Mouse (Mus musculus) frontal cortex, adult (tissue): Measurements from ENCODE around the gene Celf6.

Source experiments
- ATAC-seq: cut with Nextera tagmentation; 2 replicates; pipeline ENCODE4 v1.9.2; 2017; ENCODE audit warnings: mild to moderate bottlenecking, moderate library complexity, mixed read lengths; ENCODE audit not compliant: low TSS enrichment

Celf6 gene

GRCm38 (mm10) chr9:59588252-59588651 is 10.5 kb downstream of the Celf6 start:
- no peak for ATAC-seq

GRCm38 (mm10) chr9:59588710-59589671 is 11.3 kb downstream of the Celf6 start:
- ATAC-seq = peak; percentile 72

DNA sequence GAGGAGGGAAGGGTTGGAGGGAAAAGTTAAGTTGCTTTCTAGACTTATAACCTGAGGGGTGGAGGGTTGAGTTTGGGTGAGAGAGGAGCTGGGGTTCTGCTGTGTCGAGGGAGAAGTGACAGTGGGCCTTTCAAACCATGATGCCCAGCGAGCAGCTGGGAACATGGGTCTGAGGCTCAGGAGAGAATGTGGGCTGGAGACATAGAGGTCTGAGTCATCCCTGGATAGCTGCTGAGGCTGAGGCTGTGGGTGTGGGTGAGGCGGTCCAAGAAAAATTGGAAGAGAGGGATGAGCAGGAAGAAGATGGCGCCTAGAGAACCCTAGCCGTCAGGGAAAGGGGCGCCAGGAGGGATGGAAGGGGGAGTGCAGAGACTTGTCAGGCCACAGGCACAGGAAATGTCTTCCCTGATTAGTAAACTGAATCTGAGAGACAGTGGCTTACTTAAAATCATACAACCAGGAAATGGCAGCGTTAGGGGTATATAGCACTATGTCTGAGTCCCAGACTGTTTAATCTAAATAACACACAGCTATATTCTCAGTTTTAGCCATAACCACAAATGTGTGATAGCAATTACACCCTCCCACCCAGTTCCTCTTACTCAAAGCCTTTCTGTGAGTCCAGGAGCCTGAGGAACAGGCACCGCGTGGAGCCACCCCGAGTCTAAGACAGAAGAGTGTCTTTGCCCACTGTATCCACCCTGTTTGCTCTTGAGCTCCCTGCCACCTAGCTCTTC is 12.2 kb downstream of the Celf6 start:
- peak; percentile 76 for ATAC-seq

DNA sequence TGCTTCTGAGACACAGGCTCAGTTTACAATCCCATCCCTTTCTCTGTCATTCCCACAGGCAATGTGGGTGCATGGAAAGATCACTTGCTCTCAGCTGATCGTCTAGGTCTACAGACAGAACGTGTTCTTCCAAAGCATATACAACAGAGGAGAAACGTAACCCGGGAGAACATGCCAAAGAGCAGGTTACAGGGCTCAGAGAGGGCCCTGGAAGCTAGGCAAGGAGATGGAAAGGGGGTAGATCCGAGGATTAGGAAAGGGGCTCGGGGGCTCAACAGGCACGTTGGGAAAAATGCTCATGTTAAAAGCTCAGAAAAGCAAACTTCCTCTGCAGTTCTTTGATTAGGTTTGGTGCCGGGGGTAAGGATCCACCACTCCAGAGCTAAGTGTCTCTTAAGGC is 23.9 kb downstream of the Celf6 start:
- ATAC-seq = no peak

DNA sequence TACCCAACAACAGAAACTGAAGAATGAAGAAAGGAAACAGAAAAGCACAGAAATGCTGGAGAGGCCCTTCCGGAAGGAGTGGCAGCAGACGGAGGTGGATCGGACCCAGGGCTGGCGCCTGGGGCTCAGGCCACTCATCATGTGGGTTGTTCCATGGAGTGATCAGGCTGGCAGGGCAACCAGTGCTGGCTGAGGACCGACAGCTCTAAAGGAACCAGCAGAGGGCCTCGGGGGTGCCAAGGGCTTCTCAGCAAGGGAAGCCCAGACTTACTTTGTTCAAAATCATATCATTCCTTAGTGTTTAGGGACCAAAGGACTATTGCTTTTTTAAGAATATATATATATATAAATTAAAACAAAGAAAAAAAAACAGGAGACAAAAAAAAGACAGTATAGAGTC is 28.2 kb downstream of the Celf6 start:
- ATAC-seq = no peak

- no peak for ATAC-seq
Observed at GRCm38 (mm10) chr9:59610950-59611349, 33.2 kb downstream of the Celf6 start.

- ATAC-seq = no peak
Observed at GRCm38 (mm10) chr9:59615797-59616196, 38.1 kb downstream of the Celf6 start.

DNA sequence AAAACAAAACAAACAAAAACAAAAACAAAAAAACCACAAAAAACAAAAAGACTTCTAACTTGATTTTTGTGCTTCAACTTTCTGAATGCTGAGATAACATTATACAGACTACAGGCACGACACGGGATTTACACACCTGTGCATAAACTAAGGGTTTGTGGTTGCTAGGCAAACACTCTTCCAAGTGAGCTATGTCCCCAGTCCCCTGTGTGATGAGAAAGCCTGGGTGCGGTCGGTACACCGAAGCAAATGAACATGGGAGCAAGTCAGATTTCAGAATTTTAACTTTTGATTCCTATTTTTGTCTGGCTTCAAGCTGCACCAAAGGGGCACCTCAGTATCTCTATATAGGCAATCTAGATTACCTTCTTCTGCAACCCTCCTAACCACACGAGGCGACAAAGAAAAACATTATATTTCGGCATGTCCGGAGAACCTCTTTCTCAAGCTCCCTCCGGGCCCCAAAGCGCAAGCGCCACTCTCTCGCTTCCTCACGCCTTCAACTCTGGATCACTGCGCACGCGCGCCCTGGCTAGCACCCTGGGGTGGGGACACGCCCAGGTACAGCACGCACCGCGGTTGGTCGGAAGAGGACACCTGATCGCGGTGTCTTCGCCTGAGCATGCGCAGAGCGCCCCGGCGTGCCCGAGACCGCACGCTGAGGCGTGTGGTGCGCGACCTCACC is 39.0 kb downstream of the Celf6 start, which contains the start of gene Parp6:
Gene Parp6 (plus strand): TSS at position 663 of the 685 bp plus-strand sequence.
- ATAC-seq = peak; percentile 97

GRCm38 (mm10) chr9:59617307-59617973 is 39.7 kb downstream of the Celf6 start:
- no peak; the same call in 1 of the 2 replicates for ATAC-seq

- ATAC-seq = no peak
Observed at GRCm38 (mm10) chr9:59638372-59638771, 60.7 kb downstream of the Celf6 start.

GRCm38 (mm10) chr9:59639936-59640335 is 62.2 kb downstream of the Celf6 start:
- no peak for ATAC-seq

GRCm38 (mm10) chr9:59641320-59641719 is 63.6 kb downstream of the Celf6 start:
- ATAC-seq = no peak

GRCm38 (mm10) chr9:59649911-59650310 is 72.2 kb downstream of the Celf6 start:
- no peak for ATAC-seq

DNA sequence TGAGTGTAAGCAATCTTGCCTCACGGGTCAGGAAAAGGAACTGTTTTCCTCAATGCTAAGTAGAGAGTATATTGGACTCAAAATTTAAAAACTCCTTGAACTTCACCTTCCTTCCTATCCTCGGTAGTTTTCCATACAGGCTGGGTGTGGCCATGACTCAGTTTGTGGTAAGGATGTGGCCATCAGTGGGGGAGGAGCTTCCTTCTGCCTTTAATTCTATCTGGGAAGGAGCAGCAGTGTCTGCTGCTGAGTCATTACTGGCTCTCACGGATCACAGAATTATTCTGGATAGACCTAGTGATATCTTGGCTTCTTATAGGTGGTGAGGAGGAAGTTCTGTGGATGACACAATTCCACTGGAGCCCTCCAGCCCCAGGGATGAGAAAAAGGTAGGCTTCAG is 75.7 kb downstream of the Celf6 start:
- peak; percentile 41; the same call in 1 of the 2 replicates for ATAC-seq

DNA sequence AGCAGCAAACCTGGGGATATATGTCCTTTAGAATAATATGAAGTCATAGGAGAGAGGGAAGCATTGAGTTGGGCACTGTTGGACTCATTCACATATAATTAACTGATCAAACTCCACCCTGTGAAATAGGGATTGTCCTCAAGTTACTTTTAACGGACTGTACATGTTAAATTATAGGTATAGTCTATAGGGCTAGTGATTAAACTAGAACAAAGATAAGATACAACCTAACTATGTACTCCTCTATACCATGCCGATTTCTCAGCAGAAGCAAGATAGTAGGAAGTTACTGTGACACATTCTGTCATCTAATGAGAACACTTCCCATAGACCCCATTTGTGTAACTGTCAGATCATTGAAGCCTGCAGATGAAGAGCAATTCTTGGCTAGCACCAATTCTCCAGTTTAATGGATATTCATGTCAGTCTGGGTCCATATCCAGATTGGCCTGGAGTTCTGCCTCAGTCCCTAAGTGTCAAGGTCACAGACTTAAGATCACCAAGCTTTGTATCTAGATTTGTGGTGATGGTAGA is 76.8 kb downstream of the Celf6 start:
- ATAC-seq = no peak

- peak; percentile 68 for ATAC-seq
Observed at GRCm38 (mm10) chr9:59655958-59656634, 78.4 kb downstream of the Celf6 start, which contains the start of gene Pkm. TSS of gene Pkm (plus strand) at chr9:59656368.
